Mouse (Mus musculus) CH12.LX (cell line): ENCODE measurements around the gene Borcs6. TPM values are rescaled to one million over a fixed set of nuclear protein-coding genes. Genes with fewer than 3 reads are reported as not detected.

ENCODE experiments used
- DNase-seq: peaks from one replicate; pipeline ENCODE4 v3.0.0-alpha.2; 2013; ENCODE audit errors: extremely low read depth
- H3K27ac ChIP-seq: 2 replicates; pipeline ENCODE4 v1.5.1; 2012; ENCODE audit warnings: low read depth, mild to moderate bottlenecking, control low read depth, moderate library complexity; ENCODE audit not compliant: insufficient read depth
- H3K27me3 ChIP-seq: replicated peaks from 2 replicates; pipeline ENCODE3; 2012; ENCODE audit warnings: inconsistent platforms
- H3K36me3 ChIP-seq, 2 experiments: replicated peaks in 1 of 2; 2 replicates each; pipeline versions ENCODE3 to v1.6.1; 2012; ENCODE audit warnings: inconsistent platforms in 1 of 2, low read length in 1 of 2, mild to moderate bottlenecking in 1 of 2, mixed read lengths in 1 of 2, moderate library complexity in 1 of 2; ENCODE audit not compliant: control insufficient read depth in 1 of 2, insufficient read depth in 1 of 2
- H3K4me1 ChIP-seq, 2 experiments: 2 replicates each; pipeline ENCODE4 v1.6.1; 2012; ENCODE audit warnings: inconsistent platforms in 1 of 2, moderate library complexity in 1 of 2; ENCODE audit not compliant: insufficient read depth in 2 of 2, control insufficient read depth in 1 of 2
- H3K4me2 ChIP-seq: 2 replicates; pipeline ENCODE4 v1.6.1; 2012; ENCODE audit warnings: low read depth, mild to moderate bottlenecking, control low read depth; ENCODE audit not compliant: poor library complexity, insufficient read depth, severe bottlenecking
- H3K4me3 ChIP-seq, 3 experiments: fragments of 150-350 bp in 1 of 3; sonication (generic) in 1 of 3; replicated peaks in 1 of 3; 2 replicates each; pipeline versions ENCODE3 to v1.5.1; 2011 to 2012; ENCODE audit warnings: low read depth in 2 of 3, low read length in 2 of 3, mild to moderate bottlenecking in 2 of 3, moderate library complexity in 2 of 3, control low read depth in 1 of 3, improper control_type of control experiment in 1 of 3, inconsistent platforms in 1 of 3, mixed read lengths in 1 of 3; ENCODE audit not compliant: poor library complexity in 1 of 3
- H3K79me2 ChIP-seq: replicated peaks from 2 replicates; pipeline ENCODE4 v1.6.1; 2012; ENCODE audit warnings: mild to moderate bottlenecking, moderate library complexity; ENCODE audit not compliant: control insufficient read depth, poor library complexity, insufficient read depth, severe bottlenecking; ENCODE audit errors: extremely low read depth
- H3K9ac ChIP-seq: 2 replicates; pipeline ENCODE4 v1.6.1; 2012; ENCODE audit warnings: low read depth, mild to moderate bottlenecking, control low read depth, moderate library complexity; ENCODE audit not compliant: insufficient read depth
- H3K9me3 ChIP-seq: replicated peaks from 2 replicates; pipeline ENCODE3; 2012; ENCODE audit warnings: low read length, inconsistent platforms, mixed read lengths
- BHLHE40 ChIP-seq: IDR thresholded peaks from 2 replicates; pipeline ENCODE4 v1.6.1; 2011; ENCODE audit warnings: mild to moderate bottlenecking, low read depth, low read length, improper control_type of control experiment
- CHD2 ChIP-seq: IDR thresholded peaks from 2 replicates; pipeline ENCODE4 v1.6.1; 2011; ENCODE audit warnings: low read length, improper control_type of control experiment
- HCFC1 ChIP-seq: IDR thresholded peaks from 2 replicates; pipeline ENCODE4 v1.6.1; 2012; ENCODE audit warnings: low read depth, mild to moderate bottlenecking, inconsistent platforms, low read length, improper control_type of control experiment
- MAX ChIP-seq: IDR thresholded peaks from 2 replicates; pipeline ENCODE4 v1.6.1; 2011; ENCODE audit warnings: low read length, improper control_type of control experiment
- MAZ ChIP-seq: IDR thresholded peaks from 2 replicates; pipeline ENCODE4 v1.6.1; 2012; ENCODE audit warnings: low read depth, mild to moderate bottlenecking, inconsistent platforms, low read length, improper control_type of control experiment, moderate library complexity
- MEF2A ChIP-seq: IDR thresholded peaks from 2 replicates; pipeline ENCODE4 v1.6.1; 2014; ENCODE audit warnings: low read depth, mild to moderate bottlenecking, inconsistent platforms, low read length, improper control_type of control experiment, borderline replicate concordance
- MXI1 ChIP-seq: IDR thresholded peaks from 2 replicates; pipeline ENCODE4 v1.6.1; 2011; ENCODE audit warnings: mild to moderate bottlenecking, low read depth, low read length, improper control_type of control experiment
- MYC ChIP-seq: IDR thresholded peaks from 2 replicates; pipeline ENCODE4 v1.6.1; 2011; ENCODE audit warnings: low read depth, mild to moderate bottlenecking, improper control_type of control experiment, low read length
- PAX5 ChIP-seq: IDR thresholded peaks from 2 replicates; pipeline ENCODE4 v1.6.1; 2012; ENCODE audit warnings: low read length, inconsistent platforms, mixed read lengths
- RAD21 ChIP-seq: IDR thresholded peaks from 2 replicates; pipeline ENCODE4 v1.6.1; 2011; ENCODE audit warnings: low read depth, mild to moderate bottlenecking, low read length, improper control_type of control experiment, moderate library complexity
- RCOR1 ChIP-seq: conservative IDR thresholded peaks from 2 replicates; pipeline ENCODE4 v1.6.1; 2012; ENCODE audit warnings: low read depth, mild to moderate bottlenecking, inconsistent platforms, low read length, improper control_type of control experiment
- SIN3A ChIP-seq: IDR thresholded peaks from 2 replicates; pipeline ENCODE4 v1.6.1; 2012; ENCODE audit warnings: low read length, improper control_type of control experiment, inconsistent platforms
- SMC3 ChIP-seq: IDR thresholded peaks from 2 replicates; pipeline ENCODE4 v1.6.1; 2011; ENCODE audit warnings: low read depth, low read length, improper control_type of control experiment
- TCF12 ChIP-seq: IDR thresholded peaks from 2 replicates; pipeline ENCODE4 v1.6.1; 2014; ENCODE audit warnings: low read depth, mild to moderate bottlenecking, inconsistent platforms, low read length, improper control_type of control experiment
- USF1 ChIP-seq: IDR thresholded peaks from 2 replicates; pipeline ENCODE4 v1.6.1; 2014; ENCODE audit warnings: low read depth, mild to moderate bottlenecking, inconsistent platforms, low read length, improper control_type of control experiment
- ZC3H11A ChIP-seq: IDR thresholded peaks from 2 replicates; pipeline ENCODE4 v1.6.1; 2012; ENCODE audit warnings: low read depth, mild to moderate bottlenecking, inconsistent platforms, low read length, improper control_type of control experiment
- dilution Hi-C: fragments of 300-500 bp; cut with MboI; formaldehyde crosslinking; loops from 2 replicates; pipeline ENCODE4 v1.14.3; 2020; ENCODE audit warnings: low sequenced_read_pairs; ENCODE audit not compliant: extremely low pct_unique_long_range_greater_than_20kb, extremely low pct_ligation_motif_present
- in situ Hi-C: fragments of 300-500 bp; cut with MboI; formaldehyde crosslinking; loops from 3 replicates; pipeline ENCODE4 v1.14.3; 2019; ENCODE audit warnings: low sequenced_read_pairs, low pct_ligation_motif_present, low pct_unique_long_range_greater_than_20kb, mixed read lengths
- polyA plus RNA-seq: library from polyadenylated mRNA; unstranded; fragments of >175 nt; gene quantifications from 2 replicates; pipeline ENCODE4 v1.2.1, GENCODE M21; 2012; ENCODE audit warnings: low read depth; ENCODE audit not compliant: insufficient read length
- total RNA-seq, 2 experiments: library from RNA; depleted of rRNA; stranded (reverse); fragments of 300-350 nt in 1 of 2; fragments of >200 nt in 1 of 2; gene quantifications; 2 replicates each; pipeline ENCODE4 v1.2.3; 2012 to 2014

The Borcs6 gene
- total and polyA plus RNA-seq, 3 experiments, result 5.4 to 11.1 (median 7.3) TPM

DNA sequence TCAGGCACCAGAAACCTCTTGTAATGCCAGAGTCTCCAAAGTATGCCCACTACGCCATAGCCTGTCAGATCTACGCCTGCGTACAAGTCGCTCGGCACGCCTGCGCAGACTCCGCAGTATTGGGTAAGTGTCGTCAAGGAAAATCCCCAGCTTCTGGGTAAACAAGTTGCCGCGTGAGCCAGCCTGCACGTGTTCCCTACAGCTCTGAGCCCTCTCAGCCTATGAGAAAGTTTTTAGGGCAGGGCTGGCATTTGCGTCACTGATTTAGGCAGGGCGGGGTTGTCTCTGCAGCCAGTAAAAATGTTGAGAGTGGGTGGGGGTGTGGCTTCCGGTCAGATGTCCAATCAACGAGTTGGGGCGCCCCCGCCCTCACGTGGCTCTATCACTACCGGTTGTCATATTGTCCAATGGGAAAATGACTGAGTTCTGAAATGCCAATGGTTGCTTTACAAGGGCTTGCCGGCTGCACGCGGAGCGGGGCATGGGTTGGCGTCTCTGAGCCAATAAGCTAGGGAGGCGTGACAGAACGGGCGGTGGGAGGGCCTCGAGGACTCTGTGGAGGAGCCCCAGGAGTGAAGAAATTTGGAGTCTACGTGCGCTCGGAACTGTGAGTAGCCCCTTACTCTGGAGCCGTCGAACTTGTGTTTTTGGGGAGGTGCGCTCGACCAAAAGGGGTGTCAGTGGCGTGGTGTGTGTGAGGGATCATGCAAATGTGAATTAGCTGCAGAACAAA, 35.3 kb downstream of the Borcs6 start, which contains the start of gene Per1 (continued):
- TF ChIP-seq MAZ (peak; percentile 93), RAD21 (no peak), MYC (peak; percentile 98), MXI1 (peak; percentile 99), TCF12 (peak; percentile 70; the same call in 1 of the 2 replicates), CHD2 (peak; percentile 97), MAX (peak; percentile 99), MEF2A (peak; percentile 35; the same call in 1 of the 2 replicates), SMC3 (no peak), PAX5 (no peak), HCFC1 (peak; percentile 82), ZC3H11A (no peak), USF1 (peak; percentile 91), RCOR1 (no peak)

DNA sequence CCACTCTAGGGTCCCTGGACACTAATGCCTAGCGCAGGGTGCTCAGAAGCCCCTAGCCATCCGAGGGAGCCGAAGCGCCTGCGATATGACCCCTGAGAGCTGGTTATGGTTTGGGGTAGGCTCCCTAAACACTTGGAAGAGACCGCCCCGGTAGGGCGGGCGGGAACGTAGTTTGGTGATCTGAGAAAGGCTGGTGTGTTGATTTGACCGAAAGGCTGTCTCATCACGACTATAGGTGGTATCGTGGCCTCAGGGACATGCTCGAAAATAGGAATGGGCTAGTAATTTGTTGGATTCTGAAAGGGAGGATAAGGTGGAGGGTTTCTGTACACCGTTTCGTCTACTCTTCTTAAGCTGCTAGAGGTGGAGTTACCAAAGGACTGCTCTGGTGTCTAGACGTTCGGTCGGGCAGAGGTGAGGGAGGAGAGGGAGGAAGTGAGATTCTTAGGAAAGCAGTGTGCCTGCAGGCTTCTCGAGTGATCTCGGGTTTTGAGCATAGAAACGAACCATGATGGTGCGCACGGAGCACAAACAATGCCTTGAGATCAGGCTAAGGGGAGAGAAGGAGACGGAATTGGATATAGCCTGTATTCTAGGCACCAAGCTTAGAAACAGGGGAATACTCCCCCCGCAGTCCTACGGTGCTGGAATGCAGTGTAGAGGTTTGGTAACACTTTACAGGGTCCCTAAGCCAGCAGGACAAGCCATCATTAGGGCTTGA, 36.2 kb downstream of the Borcs6 start:
- Histone ChIP-seq H3K79me2 (peaks cover 19% of the 10 kb centered on the region), H3K9ac (peak overlapping the region; percentile 54), H3K27me3 (peaks cover 6% of the 10 kb centered on the region), H3K27ac (peak overlapping the region; percentile 62), H3K36me3 (peaks cover 12 to 25% of the 10 kb centered on the region in 2 experiments), H3K4me1 (peaks cover 16 to 67% of the 10 kb centered on the region in 2 experiments), H3K9me3 (no peaks in the 10 kb centered on the region), H3K4me3 (peak overlapping the region; percentile 50 to 89 (median 66)), H3K4me2 (peak overlapping the region; percentile 93)
- peak; percentile 66 for DNase-seq
- dilution Hi-C loops, result no loop called here
- in situ Hi-C loops, result loop anchor here (25.0 kb wide), 1 partner anchor 917 kb away; the partner anchor contains the start of genes Acadvl, Dlg4 and Dvl2
- TF ChIP-seq MXI1 (peak; percentile 83), SIN3A (no peak), PAX5 (no peak), MAX (peak; percentile 63), BHLHE40 (peak; percentile 57), MAZ (no peak)
